Mouse (Mus musculus) embryonic facial prominence, embryonic 10.5 days (tissue): Measurements from ENCODE around the gene Tor1a. TPM values are rescaled to one million over a fixed set of nuclear protein-coding genes. Genes with fewer than 3 reads are reported as not detected.

Experiments
- DNase-seq: peaks from one replicate; pipeline ENCODE4 v3.0.0-alpha.2; 2017; ENCODE audit warnings: low spot score
- H3K27ac ChIP-seq: fragments of 300-500 bp; sonication (generic); replicated peaks from 2 replicates; pipeline ENCODE4 v1.5.1; 2016; ENCODE audit warnings: mild to moderate bottlenecking
- H3K27me3 ChIP-seq: fragments of 300-500 bp; sonication (generic); replicated peaks from 2 replicates; pipeline ENCODE4 v1.6.1; 2016; ENCODE audit warnings: low read depth, mild to moderate bottlenecking; ENCODE audit not compliant: poor library complexity, severe bottlenecking
- H3K36me3 ChIP-seq: fragments of 300-500 bp; sonication (generic); replicated peaks from 2 replicates; pipeline ENCODE4 v1.6.1; 2016; ENCODE audit warnings: mild to moderate bottlenecking, moderate library complexity
- H3K4me1 ChIP-seq: fragments of 300-500 bp; sonication (generic); 2 replicates; pipeline ENCODE4 v1.6.1; 2016
- H3K4me3 ChIP-seq: fragments of 300-500 bp; sonication (generic); 2 replicates; pipeline ENCODE4 v1.5.1; 2016; ENCODE audit warnings: mild to moderate bottlenecking, moderate library complexity
- H3K9me3 ChIP-seq: fragments of 300-500 bp; sonication (generic); 2 replicates; pipeline ENCODE4 v1.6.1; 2016; ENCODE audit warnings: mild to moderate bottlenecking
- WGBS: fragments of 180-500 bp; shearing (Covaris S2); methylation state at CpG from one replicate; pipeline ENCODE4 v1.1.7; 2016; 5-methylcytosine and 5-hydroxymethylcytosine counted together
- polyA plus RNA-seq: library from polyadenylated mRNA; unstranded; fragments of >200 nt; fragmentation: Nextera tagmentation; extraction: Ambion mirVana; gene quantifications from 2 replicates; pipeline ENCODE4 v1.2.1, GENCODE M21; 2016

Tor1a gene
- 81.6 and 85.6 TPM in 2 replicates for polyA plus RNA-seq

- H3K27me3 ChIP-seq: no peaks in the 10 kb centered on the region
- 2% methylated on average over 59 of the region's 59 CpGs for WGBS
- peaks cover 19% of the 10 kb centered on the region for H3K4me1 ChIP-seq
- peak within 1 kb of the TSS; percentile 91 for H3K27ac ChIP-seq
- H3K4me3 ChIP-seq: peak within 1 kb of the TSS; percentile 99
- H3K9me3 ChIP-seq: no peaks in the 10 kb centered on the region
- DNase-seq: peak; percentile 94
- H3K36me3 ChIP-seq: peaks cover 62% of the 10 kb centered on the region
These were observed at the start of gene Tor1a for GRCm38 (mm10) chr2:30967352-30968327. Gene Tor1a (minus strand): TSS chr2:30967933.

GRCm38 (mm10) chr2:31013371-31014120 is 45.8 kb upstream of the Tor1a start:
- Histone ChIP-seq H3K27me3 (no peaks in the 10 kb centered on the region), H3K27ac (no peak overlapping the region), H3K4me3 (no peak overlapping the region), H3K4me1 (no peaks in the 10 kb centered on the region), H3K9me3 (no peaks in the 10 kb centered on the region), H3K36me3 (peaks cover 53% of the 10 kb centered on the region)
- WGBS: 76% methylated on average over 14 of the region's 14 CpGs
- no peak for DNase-seq

GRCm38 (mm10) chr2:31007208-31007607 is 39.5 kb upstream of the Tor1a start:
- no peak for DNase-seq
- H3K9me3 ChIP-seq: no peaks in the 10 kb centered on the region
- no peak overlapping the region for H3K4me3 ChIP-seq
- no peaks in the 10 kb centered on the region for H3K27me3 ChIP-seq
- 90% methylated on average over 5 of the region's 5 CpGs for WGBS
- no peaks in the 10 kb centered on the region for H3K4me1 ChIP-seq
- H3K36me3 ChIP-seq: peaks cover 62% of the 10 kb centered on the region
- no peak overlapping the region for H3K27ac ChIP-seq

GRCm38 (mm10) chr2:31006434-31006833 is 38.7 kb upstream of the Tor1a start:
- no peak for DNase-seq

GRCm38 (mm10) chr2:31005453-31005852 is 37.7 kb upstream of the Tor1a start:
- 82% methylated on average over 2 of the region's 2 CpGs for WGBS
- H3K4me1 ChIP-seq: no peaks in the 10 kb centered on the region
- peaks cover 53% of the 10 kb centered on the region for H3K36me3 ChIP-seq
- no peaks in the 10 kb centered on the region for H3K27me3 ChIP-seq
- H3K9me3 ChIP-seq: no peaks in the 10 kb centered on the region
- no peak overlapping the region for H3K4me3 ChIP-seq
- DNase-seq: no peak
- no peak overlapping the region for H3K27ac ChIP-seq

More at GRCm38 (mm10) chr2:31006434-31006833, 38.7 kb upstream of the Tor1a start:
- H3K36me3 ChIP-seq: peaks cover 61% of the 10 kb centered on the region
- no peaks in the 10 kb centered on the region for H3K4me1 ChIP-seq
- no peak overlapping the region for H3K27ac ChIP-seq
- H3K27me3 ChIP-seq: no peaks in the 10 kb centered on the region
- no peaks in the 10 kb centered on the region for H3K9me3 ChIP-seq
- 91% methylated on average over 5 of the region's 5 CpGs for WGBS
- no peak overlapping the region for H3K4me3 ChIP-seq

- Histone ChIP-seq H3K27me3 (no peaks in the 10 kb centered on the region), H3K36me3 (peaks cover 40% of the 10 kb centered on the region), H3K9me3 (no peaks in the 10 kb centered on the region), H3K27ac (no peak overlapping the region), H3K4me1 (no peaks in the 10 kb centered on the region), H3K4me3 (no peak overlapping the region)
- 94% methylated on average over 10 of the region's 10 CpGs for WGBS
- DNase-seq: no peak
These were observed 35.1 kb upstream of the Tor1a start for GRCm38 (mm10) chr2:31002857-31003256.

- Histone ChIP-seq H3K4me3 (no peak overlapping the region), H3K36me3 (peaks cover 25% of the 10 kb centered on the region), H3K27ac (no peak overlapping the region), H3K27me3 (no peaks in the 10 kb centered on the region), H3K9me3 (no peaks in the 10 kb centered on the region), H3K4me1 (no peaks in the 10 kb centered on the region)
- 65% methylated on average over 8 of the region's 8 CpGs for WGBS
- DNase-seq: no peak
These were observed 30.9 kb upstream of the Tor1a start for GRCm38 (mm10) chr2:30998443-30999260.

GRCm38 (mm10) chr2:30995432-30995996 is 27.8 kb upstream of the Tor1a start:
- DNase-seq: no peak
- peaks cover 6% of the 10 kb centered on the region for H3K36me3 ChIP-seq
- H3K4me3 ChIP-seq: no peak overlapping the region
- WGBS: 80% methylated on average over 11 of the region's 11 CpGs
- no peaks in the 10 kb centered on the region for H3K9me3 ChIP-seq
- H3K4me1 ChIP-seq: no peaks in the 10 kb centered on the region
- H3K27ac ChIP-seq: no peak overlapping the region
- no peaks in the 10 kb centered on the region for H3K27me3 ChIP-seq

GRCm38 (mm10) chr2:30994853-30995252 is 27.1 kb upstream of the Tor1a start:
- WGBS: 91% methylated on average over 4 of the region's 4 CpGs
- Histone ChIP-seq H3K9me3 (no peaks in the 10 kb centered on the region), H3K4me1 (no peaks in the 10 kb centered on the region), H3K27me3 (no peaks in the 10 kb centered on the region), H3K4me3 (no peak overlapping the region), H3K27ac (no peak overlapping the region), H3K36me3 (peaks cover under 1% of the 10 kb centered on the region; the same call in 1 of the 2 replicates)
- no peak for DNase-seq

GRCm38 (mm10) chr2:30990221-30990620 is 22.5 kb upstream of the Tor1a start:
- Histone ChIP-seq H3K27me3 (no peaks in the 10 kb centered on the region), H3K4me1 (peaks cover 9% of the 10 kb centered on the region), H3K4me3 (no peak overlapping the region), H3K27ac (no peak overlapping the region), H3K9me3 (no peaks in the 10 kb centered on the region), H3K36me3 (no peaks in the 10 kb centered on the region; the same call in 1 of the 2 replicates)
- 87% methylated on average over 9 of the region's 9 CpGs for WGBS
- DNase-seq: no peak

- H3K36me3 ChIP-seq: peaks cover under 1% of the 10 kb centered on the region; the same call in 1 of the 2 replicates
- H3K4me1 ChIP-seq: peaks cover 42% of the 10 kb centered on the region
- H3K27ac ChIP-seq: no peak overlapping the region
- peak; percentile 33 for DNase-seq
- WGBS: 23% methylated on average over 17 of the region's 17 CpGs
- peak overlapping the region; percentile 28 for H3K4me3 ChIP-seq
- H3K27me3 ChIP-seq: no peaks in the 10 kb centered on the region
- H3K9me3 ChIP-seq: no peaks in the 10 kb centered on the region
These were observed 17.6 kb upstream of the Tor1a start for GRCm38 (mm10) chr2:30985111-30986020.
